Mouse (Mus musculus) left cerebral cortex, adult 11 months (tissue): ENCODE data around the gene Ptchd1.

Experiments
- DNase-seq: peaks from one replicate; pipeline ENCODE4 v3.0.0; 2022; ENCODE audit warnings: low spot score

Ptchd1 gene

GRCm38 (mm10) chrX:155623701-155624281 is at the start of gene Ptchd1:
Gene Ptchd1, minus strand, starts transcription at chrX:155623814.
- peak; percentile 5 for DNase-seq

- DNase-seq = no peak
Observed at GRCm38 (mm10) chrX:155657971-155658370, 34.4 kb upstream of the Ptchd1 start.

GRCm38 (mm10) chrX:155645975-155646374 is 22.4 kb upstream of the Ptchd1 start:
- no peak for DNase-seq

- no peak for DNase-seq
Observed at GRCm38 (mm10) chrX:155643975-155644374, 20.4 kb upstream of the Ptchd1 start.

- peak; percentile 4 for DNase-seq
Observed at GRCm38 (mm10) chrX:155625671-155626196, 2.1 kb upstream of the Ptchd1 start.

- no peak for DNase-seq
Observed at GRCm38 (mm10) chrX:155624895-155625294, 1.3 kb upstream of the Ptchd1 start.

GRCm38 (mm10) chrX:155624341-155624841 is 777 bp upstream of the Ptchd1 start, which contains the start of gene Gm15155:
Gene Gm15155, plus strand, starts transcription at chrX:155624741.
- peak; percentile 11 for DNase-seq

GRCm38 (mm10) chrX:155622961-155623599 is 534 bp downstream of the Ptchd1 start:
- no peak for DNase-seq

- DNase-seq = no peak
Observed at GRCm38 (mm10) chrX:155622527-155622926, 1.1 kb downstream of the Ptchd1 start.

GRCm38 (mm10) chrX:155601196-155601595 is 22.4 kb downstream of the Ptchd1 start:
- DNase-seq = peak; percentile 19

- DNase-seq = no peak
Observed at GRCm38 (mm10) chrX:155596390-155596789, 27.2 kb downstream of the Ptchd1 start.

- DNase-seq = no peak
Observed at GRCm38 (mm10) chrX:155594685-155595084, 28.9 kb downstream of the Ptchd1 start.

- DNase-seq = no peak
Observed at GRCm38 (mm10) chrX:155592467-155592866, 31.1 kb downstream of the Ptchd1 start.

- no peak for DNase-seq
Observed at GRCm38 (mm10) chrX:155591490-155591889, 32.1 kb downstream of the Ptchd1 start.

- DNase-seq = no peak
Observed at GRCm38 (mm10) chrX:155584586-155584985, 39.0 kb downstream of the Ptchd1 start.

- no peak for DNase-seq
Observed at GRCm38 (mm10) chrX:155579791-155580190, 43.8 kb downstream of the Ptchd1 start.

GRCm38 (mm10) chrX:155572396-155572795 is 51.2 kb downstream of the Ptchd1 start:
- DNase-seq = no peak

- no peak for DNase-seq
Observed at GRCm38 (mm10) chrX:155543780-155544179, 79.8 kb downstream of the Ptchd1 start.
